8 mouse cellular contexts compared by ENCODE assay signal in the genomic region with DNA sequence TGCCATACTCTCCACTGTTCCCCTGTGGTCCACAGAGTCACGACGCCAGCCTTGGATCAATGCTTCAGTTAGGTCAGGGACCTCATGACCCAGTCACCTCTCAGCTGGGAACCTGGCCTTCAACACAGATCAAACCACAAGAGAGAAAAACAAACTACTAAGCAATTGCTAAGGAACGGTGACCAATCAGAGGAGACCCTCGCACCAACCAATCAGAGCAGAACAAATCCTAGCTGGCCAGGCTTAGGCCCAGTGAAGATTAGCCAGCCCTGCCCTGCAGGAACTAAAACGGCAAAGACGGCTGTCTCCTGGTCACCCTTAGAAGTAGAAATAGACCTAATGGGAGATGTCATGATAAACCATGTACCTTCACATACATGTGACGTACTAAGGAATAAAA. TPM values are rescaled to one million over a fixed set of nuclear protein-coding genes. Genes with fewer than 3 reads are reported as not detected.
DNase-seq lines count a peak whose midpoint lies in the region; ATAC-seq and TF ChIP-seq lines count a peak whose summit lies in the region.

No protein-coding gene starts in this region.

- H3K9me3 ChIP-seq in forebrain, postnatal 0 days (ENCODE audit: low read length), result no peaks in the 10 kb centered on the region
- H3K9me3 ChIP-seq in intestine, postnatal 0 days (ENCODE audit: control insufficient read depth), result no peaks in the 10 kb centered on the region
- H3K9me3 ChIP-seq in liver, embryonic 11.5 days (ENCODE audit: control insufficient read depth, low read length), result no peaks in the 10 kb centered on the region
- H3K9me3 ChIP-seq in neural tube, embryonic 13.5 days, result no peaks in the 10 kb centered on the region

- ATAC-seq in CD4-positive, CD25-positive, alpha-beta regulatory T cell, adult 4 months, result peak; percentile 6
- ATAC-seq in forebrain, postnatal 0 days, result peak; percentile 59
- peak; percentile 79 for ATAC-seq in intestine, postnatal 0 days
- peak; percentile 55 for ATAC-seq in liver, embryonic 11.5 days (replicated peaks; ENCODE audit: low FRiP score)
- peak; percentile 73 for ATAC-seq in neural tube, embryonic 13.5 days (ENCODE audit: low read depth)
- no peak for ATAC-seq in activated CD4-positive, CD25-positive, alpha-beta regulatory T cell, adult 4 months

- 42% methylated on average over 7 of the region's 7 CpGs for WGBS in forebrain, postnatal 0 days
- 30% methylated on average over 7 of the region's 7 CpGs for WGBS in intestine, postnatal 0 days
- 54% methylated on average over 7 of the region's 7 CpGs for WGBS in liver, embryonic 11.5 days
- 51% methylated on average over 7 of the region's 7 CpGs for WGBS in neural tube, embryonic 13.5 days

- no peak overlapping the region for H3K27ac ChIP-seq in forebrain, postnatal 0 days (ENCODE audit: low read depth, low read length)
- H3K27ac ChIP-seq in intestine, postnatal 0 days (ENCODE audit: low read depth, low read length), result peak overlapping the region; percentile 73
- no peak overlapping the region for H3K27ac ChIP-seq in liver, embryonic 11.5 days (ENCODE audit: low read depth, low read length)
- no peak overlapping the region for H3K27ac ChIP-seq in neural tube, embryonic 13.5 days (replicated peaks)

- H3K4me1 ChIP-seq in forebrain, postnatal 0 days (ENCODE audit: insufficient read depth), result no peaks in the 10 kb centered on the region; the same call in 1 of the 2 replicates
- no peaks in the 10 kb centered on the region for H3K4me1 ChIP-seq in intestine, postnatal 0 days (replicated peaks; ENCODE audit: control insufficient read depth, insufficient read depth, low read length)
- H3K4me1 ChIP-seq in liver, embryonic 11.5 days (replicated peaks; ENCODE audit: control insufficient read depth, insufficient read depth, low read length), result peaks cover 14% of the 10 kb centered on the region
- H3K4me1 ChIP-seq in neural tube, embryonic 13.5 days (replicated peaks), result peaks cover 34% of the 10 kb centered on the region

- TF ChIP-seq CTCF in forebrain, postnatal 0 days (IDR thresholded peaks at IDR 0.05; ENCODE audit: low read depth), result no peak
- no peak for TF ChIP-seq CTCF in intestine, postnatal 0 days (IDR thresholded peaks at IDR 0.05; ENCODE audit: low read depth)

- H3K9ac ChIP-seq in forebrain, postnatal 0 days, result no peak overlapping the region; the same call in 1 of the 2 replicates
- H3K9ac ChIP-seq in intestine, postnatal 0 days (ENCODE audit: low read depth, low read length), result no peak overlapping the region
- no peak overlapping the region for H3K9ac ChIP-seq in liver, embryonic 11.5 days (ENCODE audit: low read depth, low read length)
- H3K9ac ChIP-seq in neural tube, embryonic 13.5 days, result no peak overlapping the region

- peaks cover 3% of the 10 kb centered on the region; the same call in 1 of the 2 replicates for H3K36me3 ChIP-seq in forebrain, postnatal 0 days (ENCODE audit: insufficient read depth)
- peaks cover 7% of the 10 kb centered on the region for H3K36me3 ChIP-seq in intestine, postnatal 0 days (ENCODE audit: control insufficient read depth, insufficient read depth)
- H3K36me3 ChIP-seq in liver, embryonic 11.5 days (ENCODE audit: control insufficient read depth, insufficient read depth, low read length), result peaks cover 28% of the 10 kb centered on the region
- no peaks in the 10 kb centered on the region for H3K36me3 ChIP-seq in neural tube, embryonic 13.5 days

- H3K4me2 ChIP-seq in forebrain, postnatal 0 days (ENCODE audit: low read depth), result peak overlapping the region; percentile 37
- peak overlapping the region; percentile 51 for H3K4me2 ChIP-seq in intestine, postnatal 0 days (replicated peaks; ENCODE audit: low read depth)
- peak overlapping the region; percentile 30; the same call in 1 of the 2 replicates for H3K4me2 ChIP-seq in liver, embryonic 11.5 days
- H3K4me2 ChIP-seq in neural tube, embryonic 13.5 days, result peak overlapping the region; percentile 28

- DNase-seq in adipocyte (ENCODE audit: low spot score), result peak; percentile 85
- no peak for DNase-seq in forebrain, postnatal 0 days
- no peak for DNase-seq in liver, embryonic 11.5 days (ENCODE audit: low spot score)
- DNase-seq in Muller cell, postnatal 12 days (ENCODE audit: inconsistent ontology term), result no peak

- H3K27me3 ChIP-seq in forebrain, postnatal 0 days (ENCODE audit: insufficient read depth, low read length), result no peaks in the 10 kb centered on the region
- H3K27me3 ChIP-seq in intestine, postnatal 0 days (replicated peaks; ENCODE audit: control insufficient read depth, insufficient read depth, low read length), result no peaks in the 10 kb centered on the region
- no peaks in the 10 kb centered on the region for H3K27me3 ChIP-seq in liver, embryonic 11.5 days (replicated peaks; ENCODE audit: control insufficient read depth, insufficient read depth, low read length)
- H3K27me3 ChIP-seq in neural tube, embryonic 13.5 days, result no peaks in the 10 kb centered on the region

- H3K4me3 ChIP-seq in forebrain, postnatal 0 days (ENCODE audit: low read depth, low read length), result 0 out of 2 replicates have a peak overlapping the region, but pooled peaks have one; percentile 5
- 0 out of 2 replicates have a peak overlapping the region, but pooled peaks have one; percentile 9 for H3K4me3 ChIP-seq in intestine, postnatal 0 days (ENCODE audit: low read depth, low read length)
- H3K4me3 ChIP-seq in liver, embryonic 11.5 days (ENCODE audit: low read depth, low read length), result no peak overlapping the region
- H3K4me3 ChIP-seq in neural tube, embryonic 13.5 days, result no peak overlapping the region

RNA-seq across cellular contexts. Expression of gene Fxn, which starts 9.1 kb away (rescaled TPM):
- 10 to 100 TPM; 13.2 to 16.9 TPM for polyA plus RNA-seq in CD4-positive, CD25-positive, alpha-beta regulatory T cell, adult 4 months (2017; shearing (Covaris generic))
- 15.0 and 26.0 TPM in 2 replicates for total RNA-seq in forebrain, postnatal 0 days (2014; rRNA removed)
- 33.3 and 33.4 TPM in 2 replicates for polyA plus RNA-seq in forebrain, postnatal 0 days (2015; fragmentation: Nextera tagmentation; extraction: Ambion mirVana)
- 18.9 and 21.1 TPM in 2 replicates for polyA plus RNA-seq in intestine, postnatal 0 days (2015; fragmentation: Nextera tagmentation; extraction: Ambion mirVana)
- polyA plus RNA-seq in liver, embryonic 11.5 days (2014; fragmentation: Nextera tagmentation; extraction: Ambion mirVana), result 82.8 and 91.1 TPM in 2 replicates
- polyA plus RNA-seq in neural tube, embryonic 13.5 days (2015; fragmentation: Nextera tagmentation; extraction: Ambion mirVana), result 36.2 and 37.2 TPM in 2 replicates
- polyA plus RNA-seq in activated CD4-positive, CD25-positive, alpha-beta regulatory T cell, adult 4 months (2017; shearing (Covaris generic)), result 10 to 100 TPM; 12.0 to 16.3 TPM

RNA-seq across cellular contexts. Expression of gene Tjp2, which starts 46.5 kb away (rescaled TPM):
- 1 to 10 TPM; 4.2 to 4.6 TPM for polyA plus RNA-seq in CD4-positive, CD25-positive, alpha-beta regulatory T cell, adult 4 months (2017; shearing (Covaris generic))
- 13.7 and 15.5 TPM in 2 replicates for total RNA-seq in forebrain, postnatal 0 days (2014; rRNA removed)
- polyA plus RNA-seq in forebrain, postnatal 0 days (2015; fragmentation: Nextera tagmentation; extraction: Ambion mirVana), result 6.8 and 8.8 TPM in 2 replicates
- 26.2 and 28.5 TPM in 2 replicates for polyA plus RNA-seq in intestine, postnatal 0 days (2015; fragmentation: Nextera tagmentation; extraction: Ambion mirVana)
- 14.0 and 14.2 TPM in 2 replicates for polyA plus RNA-seq in liver, embryonic 11.5 days (2014; fragmentation: Nextera tagmentation; extraction: Ambion mirVana)
- 12.6 and 13.6 TPM in 2 replicates for polyA plus RNA-seq in neural tube, embryonic 13.5 days (2015; fragmentation: Nextera tagmentation; extraction: Ambion mirVana)
- polyA plus RNA-seq in activated CD4-positive, CD25-positive, alpha-beta regulatory T cell, adult 4 months (2017; shearing (Covaris generic)), result 1 to 10 TPM; 4.5 to 6.0 TPM

Comparison
In these comparisons a context has a peak if more than half of its experiments do, and no peak if none do; other contexts are left out.
1. H3K4me3 ChIP-seq: peak in forebrain, postnatal 0 days (single experiment) and intestine, postnatal 0 days (single experiment); none in liver, embryonic 11.5 days (single experiment) and neural tube, embryonic 13.5 days (single experiment).
2. Peak in every context shown above with its lines, with median percentiles within 50 percentile points of each other: H3K4me2 ChIP-seq.